Mouse (Mus musculus): ENCODE data around the gene Fkbp6.

Fkbp6 gene

GRCm38 (mm10) chr5:135271563-135272165 is 78.2 kb downstream of the Fkbp6 start:
- no peak for DNase-seq (ENCODE audit: low read depth)

GRCm38 (mm10) chr5:135270361-135270760 is 79.5 kb downstream of the Fkbp6 start:
- DNase-seq (ENCODE audit: low read depth): no peak

GRCm38 (mm10) chr5:135269451-135269850 is 80.4 kb downstream of the Fkbp6 start:
- no peak for DNase-seq (ENCODE audit: low read depth)

GRCm38 (mm10) chr5:135264548-135264947 is 85.3 kb downstream of the Fkbp6 start:
- no peak for DNase-seq (ENCODE audit: low read depth)

GRCm38 (mm10) chr5:135263866-135264503 is 85.9 kb downstream of the Fkbp6 start:
- no peak for DNase-seq (ENCODE audit: low read depth)

GRCm38 (mm10) chr5:135258280-135259150 is 91.3 kb downstream of the Fkbp6 start:
- no peak for DNase-seq (ENCODE audit: low read depth)

- DNase-seq (ENCODE audit: low read depth): peak; percentile 23
These were observed 92.3 kb downstream of the Fkbp6 start for GRCm38 (mm10) chr5:135257559-135257958.

GRCm38 (mm10) chr5:135256166-135256565 is 93.7 kb downstream of the Fkbp6 start:
- DNase-seq (ENCODE audit: low read depth): no peak

- DNase-seq (ENCODE audit: low read depth): no peak
These were observed 96.0 kb downstream of the Fkbp6 start for GRCm38 (mm10) chr5:135253741-135254401.

- DNase-seq (ENCODE audit: low read depth): peak; percentile 81
These were observed 98.8 kb downstream of the Fkbp6 start, which contains the start of gene Fzd9 for GRCm38 (mm10) chr5:135251079-135251454. Fzd9 (minus strand) TSS chr5:135251230.

GRCm38 (mm10) chr5:135250186-135251078 is 99.4 kb downstream of the Fkbp6 start:
- peak; percentile 31 for DNase-seq (ENCODE audit: low read depth)

- DNase-seq (ENCODE audit: low read depth): no peak
These were observed 100.7 kb downstream of the Fkbp6 start for GRCm38 (mm10) chr5:135248956-135249676.

- no peak for DNase-seq (ENCODE audit: low read depth)
These were observed 102.5 kb downstream of the Fkbp6 start for GRCm38 (mm10) chr5:135247337-135247736.

- no peak for DNase-seq (ENCODE audit: low read depth)
These were observed 103.3 kb downstream of the Fkbp6 start for GRCm38 (mm10) chr5:135246531-135246930.

GRCm38 (mm10) chr5:135243166-135243565 is 106.7 kb downstream of the Fkbp6 start:
- no peak for DNase-seq (ENCODE audit: low read depth)

- no peak for DNase-seq (ENCODE audit: low read depth)
These were observed 107.2 kb downstream of the Fkbp6 start for GRCm38 (mm10) chr5:135242608-135243007.

- no peak for DNase-seq (ENCODE audit: low read depth)
These were observed 107.7 kb downstream of the Fkbp6 start for GRCm38 (mm10) chr5:135242136-135242535.

Measured in induced T-regulatory cell, adult 2 months (primary cell).